In genomic region chr11:7081893-7082292, GRCm38 (mm10) we compare ENCODE assay signal across 30 mouse cellular contexts. TPM values are rescaled to one million over a fixed set of nuclear protein-coding genes. Genes with fewer than 3 reads are reported as not detected.
"Had no signal": no experiment of that assay in that cellular context is flagged by ENCODE, and none has a peak within 500 bp of the region (broad histone marks: within the 10 kb centered on the region; RNA-seq: fewer than 3 reads in every experiment).

No protein-coding gene starts in this region.

- H3K9me3 ChIP-seq: embryonic facial prominence, embryonic 10.5 days; embryonic facial prominence, embryonic 12.5 days; embryonic facial prominence, embryonic 13.5 days; embryonic facial prominence, embryonic 15.5 days; forebrain, embryonic 10.5 days; forebrain, embryonic 12.5 days; forebrain, embryonic 15.5 days; heart, embryonic 10.5 days; heart, embryonic 12.5 days had no signal

- H3K4me1 ChIP-seq: embryonic facial prominence, embryonic 10.5 days; embryonic facial prominence, embryonic 12.5 days; embryonic facial prominence, embryonic 13.5 days; embryonic facial prominence, embryonic 15.5 days; forebrain, embryonic 10.5 days; forebrain, embryonic 12.5 days; forebrain, embryonic 15.5 days had no signal

- DNase-seq: cerebellum, adult 8-10 months; cerebellum, adult 9-10 months; cerebellum, postnatal 10 days; cerebellum, postnatal 14 days; cerebellum, postnatal 25 days; cerebellum, postnatal 36 days; embryo, embryonic 11 days; gastrocnemius, adult 2 months; gastrocnemius, postnatal 10 days; gastrocnemius, postnatal 14 days; gastrocnemius, postnatal 25 days; gastrocnemius, postnatal 36 days; heart, adult 11 months; heart, adult 18-20 months; heart, adult 2 months had no signal

- H3K27ac ChIP-seq: embryonic facial prominence, embryonic 10.5 days; embryonic facial prominence, embryonic 12.5 days; embryonic facial prominence, embryonic 13.5 days; embryonic facial prominence, embryonic 15.5 days; forebrain, embryonic 10.5 days; forebrain, embryonic 12.5 days; forebrain, embryonic 15.5 days; gastrocnemius, adult 2 months; heart, adult 2 months; heart, embryonic 10.5 days had no signal

- H3K4me3 ChIP-seq: embryonic facial prominence, embryonic 10.5 days; embryonic facial prominence, embryonic 12.5 days; embryonic facial prominence, embryonic 13.5 days; embryonic facial prominence, embryonic 15.5 days; erythroblast, embryonic 14.5 days; forebrain, embryonic 10.5 days; forebrain, embryonic 12.5 days; forebrain, embryonic 15.5 days; gastrocnemius, adult 2 months; heart, adult 2 months; heart, embryonic 10.5 days; heart, embryonic 12.5 days had no signal

- H3K27me3 ChIP-seq: embryonic facial prominence, embryonic 12.5 days; embryonic facial prominence, embryonic 13.5 days; embryonic facial prominence, embryonic 15.5 days; forebrain, embryonic 12.5 days; forebrain, embryonic 15.5 days; heart, embryonic 12.5 days had no signal

- ATAC-seq: forebrain, embryonic 14.5 days; forebrain, embryonic 15.5 days; forebrain, embryonic 16.5 days had no signal

- H3K4me2 ChIP-seq: embryonic facial prominence, embryonic 12.5 days; embryonic facial prominence, embryonic 13.5 days; embryonic facial prominence, embryonic 15.5 days; forebrain, embryonic 12.5 days; forebrain, embryonic 15.5 days; heart, embryonic 11.5 days; heart, embryonic 12.5 days had no signal

- H3K9ac ChIP-seq: embryonic facial prominence, embryonic 12.5 days; embryonic facial prominence, embryonic 13.5 days; embryonic facial prominence, embryonic 15.5 days; forebrain, embryonic 12.5 days; forebrain, embryonic 15.5 days; heart, embryonic 12.5 days had no signal

- H3K36me3 ChIP-seq: embryonic facial prominence, embryonic 10.5 days; embryonic facial prominence, embryonic 12.5 days; embryonic facial prominence, embryonic 13.5 days; embryonic facial prominence, embryonic 15.5 days; forebrain, embryonic 10.5 days; forebrain, embryonic 12.5 days; forebrain, embryonic 15.5 days; heart, embryonic 12.5 days had no signal

RNA-seq across cellular contexts. Expression of gene Adcy1, which starts 18.6 kb away (rescaled TPM):
- total RNA-seq: common myeloid progenitor, adult 5-6 weeks; granulocyte monocyte progenitor cell, adult 5-6 weeks had no signal
